Mouse (Mus musculus): Measurements from ENCODE around the gene Pmm2.

- TF ChIP-seq CTCF (IDR thresholded peaks at IDR 0.05; ENCODE audit: low read depth) (peak; percentile 75), EP300 (IDR thresholded peaks at IDR 0.05; ENCODE audit: low read depth) (no peak)
Measured at GRCm38 (mm10) chr16:8643855-8644254, 6.4 kb downstream of the Pmm2 start.
